Mouse (Mus musculus) skeletal muscle tissue, adult 2 months (tissue): ENCODE data around the gene Nudt9.

Experiments
- DNase-seq: peaks from one replicate; pipeline ENCODE4 v3.0.0-alpha.2; 2012; ENCODE audit warnings: low read depth, low spot score

Gene Nudt9

DNA sequence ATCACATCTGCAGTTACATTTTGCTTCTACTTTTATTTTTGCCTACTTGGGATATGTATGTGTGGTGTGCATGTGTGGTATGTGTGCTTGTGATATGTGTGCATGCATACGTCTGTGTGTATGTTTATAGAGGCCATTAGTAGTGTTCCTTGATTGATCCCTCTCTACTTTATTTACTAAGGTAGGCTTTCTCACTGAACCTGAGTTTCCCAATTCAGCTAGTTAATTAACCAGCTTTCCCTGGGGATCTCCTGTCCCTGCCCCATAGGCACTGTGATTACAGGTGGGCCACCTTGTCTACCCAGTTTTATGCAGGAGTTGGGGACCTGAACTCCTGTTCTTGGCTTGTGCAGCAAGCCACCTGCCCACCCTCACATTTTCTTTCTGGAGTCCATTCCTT is 9.4 kb upstream of the Nudt9 start:
- DNase-seq, result no peak

DNA sequence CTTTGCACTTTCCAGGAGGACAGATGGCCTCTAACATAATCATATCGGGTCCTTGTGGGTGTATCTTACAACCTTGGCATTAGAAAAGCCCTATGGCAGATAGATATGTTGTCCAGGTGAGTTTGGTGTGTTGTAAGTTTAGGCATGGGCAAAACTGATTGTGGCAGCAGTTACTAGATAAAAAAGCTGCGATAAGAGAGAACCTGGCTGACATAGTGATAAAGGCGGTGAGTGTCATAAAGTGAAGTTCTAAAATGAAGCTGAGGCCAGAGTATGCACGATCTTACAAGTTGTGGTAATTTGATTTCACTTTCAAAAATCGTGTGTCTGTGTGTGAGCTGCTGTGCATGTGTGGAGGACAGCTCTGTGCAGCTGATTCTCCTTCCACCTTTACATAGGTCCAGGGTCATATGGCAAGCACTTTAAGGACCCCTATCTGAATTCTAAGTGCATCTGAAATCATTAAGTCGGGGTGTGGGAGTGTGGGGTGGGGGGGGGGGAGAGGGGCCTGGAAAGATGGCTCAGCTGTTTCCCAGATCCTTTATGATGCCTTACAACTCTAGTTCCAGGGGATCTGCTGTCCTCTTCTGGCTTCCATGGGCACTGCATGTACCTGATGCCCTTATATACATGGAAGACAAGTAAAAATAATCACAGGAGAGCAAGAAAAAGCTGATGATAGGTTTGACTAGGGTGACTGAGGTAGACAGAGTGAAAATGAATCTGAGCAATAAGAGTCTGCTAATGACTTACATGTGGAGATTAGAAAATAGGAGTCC is 6.8 kb upstream of the Nudt9 start:
- DNase-seq, result no peak

DNA sequence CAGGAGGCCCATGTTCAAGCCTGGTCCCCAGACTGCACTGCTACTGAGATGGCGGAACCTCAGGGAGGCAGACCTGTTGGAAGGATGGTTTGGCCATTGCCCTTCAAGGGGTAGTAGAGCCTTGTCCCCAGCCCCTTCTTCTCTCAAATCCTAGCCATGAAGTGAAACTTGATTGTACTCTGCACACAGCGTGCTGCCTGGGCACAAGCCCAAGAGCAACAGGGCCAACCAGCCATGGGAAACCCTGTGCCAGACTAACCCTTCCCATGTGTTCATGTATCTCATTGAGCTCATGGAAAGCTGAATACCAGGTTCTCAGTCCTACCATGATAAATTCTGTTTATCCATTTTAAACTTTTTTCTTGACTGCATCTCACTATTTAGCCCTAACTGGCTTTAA is 3.2 kb upstream of the Nudt9 start:
- no peak for DNase-seq

- no peak for DNase-seq
Measured at GRCm38 (mm10) chr5:104043704-104044103, 2.4 kb upstream of the Nudt9 start.

GRCm38 (mm10) chr5:104047200-104048105 is 1.3 kb downstream of the Nudt9 start:
- no peak for DNase-seq

DNA sequence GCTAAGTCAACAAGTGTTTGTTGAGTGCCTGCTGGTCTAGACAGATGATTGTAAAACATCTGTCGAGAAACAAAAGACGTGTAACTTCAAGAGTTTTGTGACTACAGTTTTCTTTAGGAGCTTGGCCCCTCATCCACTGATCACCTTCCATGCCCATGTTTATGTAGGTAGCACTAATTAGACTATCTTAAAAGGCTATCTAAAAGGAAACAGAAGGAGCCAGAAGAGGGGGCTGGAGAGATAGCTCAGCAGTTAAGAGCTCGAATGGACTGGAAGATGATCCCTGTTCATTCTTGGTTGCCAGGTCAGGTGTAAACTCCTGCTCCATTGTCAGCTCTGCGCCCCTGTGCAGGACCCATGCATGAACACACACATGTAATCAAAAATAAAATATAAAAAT is 2.0 kb downstream of the Nudt9 start:
- DNase-seq, result no peak

DNA sequence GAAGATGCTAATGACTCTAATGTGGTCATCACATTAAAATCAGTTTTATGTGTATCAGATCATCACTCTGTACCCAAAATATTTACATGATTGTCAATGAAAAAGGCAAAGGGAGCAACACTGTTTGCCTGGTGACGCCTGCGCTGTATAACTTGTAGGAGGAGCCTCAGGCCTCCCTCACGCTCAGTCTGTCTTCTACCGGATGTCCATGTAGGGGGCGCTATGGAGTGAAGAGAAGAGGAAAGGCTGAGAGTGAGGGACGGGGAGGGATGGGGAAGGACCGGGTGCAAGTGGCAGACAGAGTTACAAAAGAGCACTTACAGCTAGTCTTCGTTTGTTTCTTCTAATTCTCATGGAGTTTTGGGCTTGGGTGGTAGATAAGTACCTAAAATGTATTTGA is 6.8 kb downstream of the Nudt9 start:
- DNase-seq, result no peak

DNA sequence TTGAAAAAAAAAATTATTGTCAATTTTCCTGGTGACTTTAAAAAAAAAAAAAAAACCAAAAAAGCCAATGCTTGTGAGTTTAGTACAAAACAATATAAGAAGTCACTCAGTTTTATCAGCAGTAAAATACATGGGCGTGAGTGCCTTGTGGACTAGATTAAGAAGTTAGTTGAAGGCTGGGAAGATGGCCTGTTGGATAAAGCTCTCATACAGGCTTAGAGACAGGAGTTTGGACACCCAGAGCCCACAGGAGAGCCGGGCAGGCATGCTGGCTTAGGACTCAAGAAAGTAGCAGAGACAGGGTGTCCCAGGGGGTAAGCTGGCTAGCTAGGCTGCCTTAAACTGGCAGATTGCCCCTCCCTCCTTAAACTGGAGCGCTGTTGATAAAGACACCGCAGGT is 8.8 kb downstream of the Nudt9 start:
- no peak for DNase-seq

DNA sequence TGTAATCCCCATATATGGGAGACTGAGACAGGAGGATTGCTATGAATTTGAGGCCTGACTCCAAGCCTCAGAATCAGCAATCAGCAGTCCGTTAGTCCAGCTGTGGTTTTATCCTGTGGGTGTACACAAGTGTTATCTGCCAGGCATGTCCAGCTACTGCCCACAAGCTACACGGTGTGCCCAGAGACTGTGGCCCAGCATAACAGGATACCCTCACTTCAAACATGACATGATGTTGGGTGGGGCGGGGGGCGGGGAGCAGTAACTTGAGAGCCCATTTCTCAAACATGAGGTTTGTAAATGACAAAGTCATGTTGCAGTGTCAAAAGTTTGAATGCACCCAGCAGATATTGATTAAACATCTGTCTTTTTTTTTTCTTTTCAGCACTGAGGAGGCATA is 9.7 kb downstream of the Nudt9 start:
- DNase-seq, result no peak

GRCm38 (mm10) chr5:104056295-104056694 is 10.2 kb downstream of the Nudt9 start:
- no peak for DNase-seq

GRCm38 (mm10) chr5:104058021-104058420 is 11.9 kb downstream of the Nudt9 start:
- no peak for DNase-seq

DNA sequence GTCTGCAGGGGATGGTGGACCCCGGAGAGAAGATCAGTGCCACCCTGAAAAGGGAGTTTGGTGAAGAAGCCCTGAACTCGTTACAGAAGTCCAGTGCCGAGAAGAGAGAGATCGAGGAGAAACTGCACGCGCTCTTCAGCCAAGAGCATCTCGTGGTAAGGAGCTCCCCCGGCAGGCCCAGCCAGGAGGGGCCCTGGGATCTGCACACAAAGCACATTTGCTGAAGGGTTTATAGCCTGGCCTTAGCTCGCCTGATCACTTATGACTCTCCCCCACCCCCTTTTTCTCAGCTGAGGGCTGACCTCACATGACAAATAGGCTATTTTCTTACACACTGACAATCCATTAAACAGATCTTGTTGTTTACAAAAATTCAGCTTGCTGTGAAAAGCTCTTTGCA is 13.5 kb downstream of the Nudt9 start:
- no peak for DNase-seq

DNA sequence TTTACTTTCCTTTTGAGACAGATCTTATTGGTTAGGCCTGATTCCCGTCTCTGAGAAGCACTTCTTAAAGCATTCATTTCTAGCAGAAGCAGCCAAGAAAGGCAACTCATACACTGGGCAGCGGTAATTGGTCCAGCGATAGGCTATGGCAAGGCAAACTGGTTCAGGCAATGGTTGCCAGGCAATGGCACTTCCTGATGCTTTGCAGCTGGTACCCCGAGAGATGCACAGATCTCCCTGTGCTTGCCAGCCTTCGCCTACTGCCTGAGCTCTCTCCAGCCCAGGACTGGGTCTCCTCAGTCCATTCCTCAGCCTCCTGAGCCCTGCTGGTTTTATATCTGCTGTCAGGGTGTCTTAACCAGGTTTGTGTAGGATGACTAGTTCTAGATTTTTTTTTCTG is 14.3 kb downstream of the Nudt9 start:
- no peak for DNase-seq

GRCm38 (mm10) chr5:104061936-104062772 is 16.0 kb downstream of the Nudt9 start:
- DNase-seq, result peak; percentile 73

GRCm38 (mm10) chr5:104062773-104063551 is 16.9 kb downstream of the Nudt9 start:
- DNase-seq, result no peak

DNA sequence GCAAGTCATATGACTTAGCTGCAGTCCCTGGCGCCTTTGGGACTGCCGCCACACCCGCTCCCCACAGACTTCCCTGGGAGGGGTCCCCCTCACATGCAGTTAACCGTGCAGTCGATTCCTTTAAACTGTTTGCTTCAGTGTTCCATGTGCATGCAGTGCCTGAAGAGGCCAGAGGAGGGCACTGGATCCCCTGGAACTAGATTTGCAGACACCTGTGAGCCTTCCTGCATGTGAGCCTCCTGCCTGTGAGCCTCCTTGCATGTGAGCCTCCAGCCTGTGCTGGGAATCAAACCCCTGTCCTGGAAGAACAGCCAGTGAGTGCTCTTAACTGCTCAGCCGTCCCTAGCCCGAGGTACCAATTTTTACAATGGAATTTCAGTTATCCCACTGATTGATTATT is 22.6 kb downstream of the Nudt9 start:
- peak; percentile 26 for DNase-seq

DNA sequence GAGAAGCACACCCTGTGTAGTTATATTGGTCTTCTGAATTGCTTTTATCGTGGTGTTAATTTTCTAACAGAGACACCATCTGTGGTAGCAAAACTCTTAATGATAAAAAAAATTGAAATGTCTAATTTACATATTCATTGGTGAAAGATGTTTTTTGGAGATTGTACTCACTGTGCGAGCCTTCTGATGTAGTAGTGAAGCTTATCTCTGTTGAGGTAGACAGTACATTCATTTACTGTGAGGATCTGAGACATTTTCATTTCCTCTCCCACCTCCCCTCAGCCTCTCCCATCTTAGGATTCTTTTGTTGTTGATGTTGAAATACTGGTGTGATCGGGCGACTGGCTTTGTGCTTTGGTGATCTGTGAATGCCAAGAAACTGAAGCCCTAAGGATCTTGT is 24.9 kb downstream of the Nudt9 start:
- DNase-seq, result no peak

GRCm38 (mm10) chr5:104072272-104072886 is 26.3 kb downstream of the Nudt9 start:
- no peak for DNase-seq

DNA sequence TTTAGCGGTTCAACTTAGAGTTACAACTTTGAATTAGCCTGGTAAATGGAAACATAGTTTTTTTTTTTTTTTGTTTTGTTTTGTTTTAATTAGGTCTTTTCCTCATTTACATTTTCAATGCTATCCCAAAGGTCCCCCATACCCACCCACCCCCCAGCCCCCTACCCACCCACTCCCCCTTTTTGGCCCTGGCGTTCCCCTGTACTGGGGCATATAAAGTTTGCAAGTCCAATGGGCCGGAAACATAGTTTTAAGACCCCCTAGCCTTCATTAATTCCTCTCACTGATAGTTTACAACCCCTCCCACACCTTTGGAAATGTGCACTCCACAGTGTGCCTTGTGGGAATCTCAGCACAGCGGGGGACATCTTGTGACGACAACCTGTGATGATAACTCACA is 27.5 kb downstream of the Nudt9 start:
- no peak for DNase-seq

DNA sequence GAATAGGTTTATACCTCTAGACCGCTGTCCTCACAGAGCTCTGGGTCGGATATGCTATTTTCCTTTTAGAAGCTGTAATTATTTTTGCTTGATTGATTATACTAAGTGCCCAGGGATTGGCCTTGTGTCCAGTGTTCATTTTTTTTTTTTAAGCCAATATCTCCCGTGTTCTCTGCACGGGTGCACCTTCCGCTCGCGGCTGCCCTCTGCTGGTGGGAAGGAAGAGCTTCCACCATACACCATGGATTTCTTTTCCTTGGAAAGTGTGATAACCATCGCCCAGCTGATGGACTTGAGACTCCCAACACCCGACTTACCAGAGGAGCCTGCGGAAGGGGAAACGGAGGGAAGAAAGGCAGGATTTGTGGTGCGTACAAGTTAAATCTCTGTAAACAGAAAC is 28.3 kb downstream of the Nudt9 start:
- peak; percentile 34 for DNase-seq

DNA sequence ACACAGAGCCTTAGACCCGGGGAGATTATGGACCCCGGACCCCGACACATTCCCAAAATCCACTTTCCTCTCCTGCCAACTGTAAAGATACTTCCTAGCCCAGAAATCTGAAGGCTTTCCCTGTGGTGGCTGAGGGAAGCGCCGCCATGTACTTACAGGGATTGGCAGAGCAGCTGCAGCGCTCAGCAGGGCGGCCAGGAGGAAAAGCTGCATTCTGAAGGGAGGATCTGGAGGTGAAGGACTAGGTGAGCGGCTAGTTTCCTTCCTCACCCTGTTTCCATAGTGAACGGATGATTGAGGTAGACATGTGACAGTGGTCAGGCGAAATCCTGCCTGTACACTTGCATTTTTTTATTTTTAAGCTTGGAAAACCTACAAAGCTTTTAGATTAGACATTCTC is 30.3 kb downstream of the Nudt9 start:
- no peak for DNase-seq
